Mouse (Mus musculus) cortical plate, adult 2 months (tissue): ENCODE results near the gene Plpp1.

Source experiments
- CTCF ChIP-seq: fragments of 200-500 bp; IDR thresholded peaks from 2 replicates; pipeline ENCODE4 v1.5.1; 2011; ENCODE audit warnings: mild to moderate bottlenecking, control low read depth, low read length; ENCODE audit not compliant: insufficient read depth; ENCODE audit errors: extremely low read depth
- POLR2A ChIP-seq: fragments of 200-500 bp; IDR thresholded peaks from 2 replicates; pipeline ENCODE4 v1.6.1; 2011; ENCODE audit warnings: mild to moderate bottlenecking, low read length, control low read depth; ENCODE audit not compliant: insufficient read depth; ENCODE audit errors: extremely low read depth

GRCm38 (mm10) chr13:112755507-112756010, 45.0 kb upstream of the Plpp1 start:
- TF ChIP-seq CTCF, result no peak
- TF ChIP-seq POLR2A, result no peak
